Mouse (Mus musculus) kidney, adult 2 months (tissue): ENCODE measurements around the gene Vmn2r24.

Source experiments
- CTCF ChIP-seq: fragments of 200-500 bp; conservative IDR thresholded peaks from 2 replicates; pipeline ENCODE4 v1.5.1; 2011; ENCODE audit warnings: low read depth, mild to moderate bottlenecking, control low read depth, low read length, moderate library complexity, mixed read lengths; ENCODE audit not compliant: insufficient read depth, insufficient read length
- POLR2A ChIP-seq: fragments of 200-500 bp; IDR thresholded peaks from one replicate; pipeline ENCODE4 v1.6.1; 2011; ENCODE audit warnings: low read depth, low read length, control low read depth

- no peak for TF ChIP-seq CTCF
- no peak for TF ChIP-seq POLR2A
These were observed 41.3 kb downstream of the Vmn2r24 start for GRCm38 (mm10) chr6:123819951-123820350.
